Mouse (Mus musculus) heart, postnatal 36 days (tissue): ENCODE measurements around the gene Mical3. TPM values are rescaled to one million over a fixed set of nuclear protein-coding genes. Genes with fewer than 3 reads are reported as not detected.

ENCODE experiments used
- DNase-seq, 2 experiments: peaks; one replicate each; pipeline ENCODE4 v3.0.0; 2021 to 2022
- intact Hi-C: fragments of 180-260 bp; cut with DNase I; formaldehyde crosslinking; loops from one replicate; pipeline ENCODE4 v1.15.1; 2025
- total RNA-seq, 2 experiments: library from RNA; stranded (reverse); gene quantifications; 2 replicates each; pipeline ENCODE4 v1.2.3; 2021

Mical3 gene
- total RNA-seq, 2 experiments from 2014 or later = 119 to 136 TPM

DNA sequence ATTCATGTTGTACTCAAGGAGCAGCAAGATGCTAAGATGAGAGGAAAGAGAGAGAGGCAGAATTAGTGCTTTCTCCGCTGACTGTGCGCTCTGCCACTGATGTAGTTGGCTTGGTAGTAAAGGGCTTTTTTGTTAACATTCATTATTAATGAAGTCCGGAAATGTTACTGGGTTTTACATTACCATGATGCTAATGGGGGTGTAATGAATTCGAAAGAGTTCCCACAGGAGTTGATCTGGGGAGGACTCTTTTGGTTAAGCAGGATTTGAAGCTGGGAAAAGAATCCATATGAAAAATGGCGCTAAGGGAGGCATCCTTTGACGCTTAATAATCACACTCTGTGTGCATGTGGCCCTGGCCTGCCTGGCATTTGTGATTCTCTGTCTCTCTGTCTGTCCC lies 246.4 kb downstream of the Mical3 start:
- no peak for DNase-seq
- intact Hi-C loops = no loop called here

Other genes starting within 250 kb of the Mical3 start
- 1 to 10 TPM; 1.1 to 1.3 TPM for gene Bid, start 214.1 kb downstream of the Mical3 start, total RNA-seq
- 1 to 10 TPM; 5.5 to 6.3 TPM for gene Pex26, start 52.7 kb upstream of the Mical3 start, total RNA-seq
- gene Tuba8, start 79.7 kb upstream of the Mical3 start, total RNA-seq = 100 to 1,000 TPM in 1 of 2 experiments, 10 to 100 TPM in 1; 94.4 to 144 TPM
- 1 to 10 TPM; 1.6 to 2.7 TPM for gene Usp18, start 114.9 kb upstream of the Mical3 start, total RNA-seq
- gene Slc6a13, start 169.2 kb upstream of the Mical3 start, total RNA-seq = under 1 TPM in 1 of 2 experiments, not detected in 1; 0.41 TPM
- gene Slc6a12, start 212.1 kb upstream of the Mical3 start, total RNA-seq = not detected